Mouse (Mus musculus): ENCODE measurements around the gene Tfr2. TPM values are rescaled to one million over a fixed set of nuclear protein-coding genes. Genes with fewer than 3 reads are reported as not detected.

Tfr2 gene
- total and polyA plus RNA-seq, 3 experiments, result 96.2 to 112 TPM; not detected in 1

GRCm38 (mm10) chr5:137533117-137533827 is 36.4 kb upstream of the Tfr2 start, which contains the start of the genes Epo and Gnb2 (continued):
- TF ChIP-seq CTCF (IDR thresholded peaks at IDR 0.05 in 2 of 3, conservative IDR thresholded peaks at IDR 0.05 in 1 of 3; ENCODE audit: control insufficient read depth in 1 of 3, insufficient read depth in 1 of 3, low read depth in 2 of 3, low read length in 3 of 3, poor library complexity in 1 of 3, severe bottlenecking in 1 of 3) (no peak), ZNF384 (IDR thresholded peaks at IDR 0.05; ENCODE audit: low read depth, low read length) (peak; percentile 95), MAZ (IDR thresholded peaks at IDR 0.05; ENCODE audit: low read depth, low read length) (peak; percentile 98), MAX (IDR thresholded peaks at IDR 0.05; ENCODE audit: low read length) (peak; percentile 80), ETS1 (IDR thresholded peaks at IDR 0.05; ENCODE audit: low read depth, low read length) (peak; percentile 46; the same call in 1 of the 2 replicates)

DNA sequence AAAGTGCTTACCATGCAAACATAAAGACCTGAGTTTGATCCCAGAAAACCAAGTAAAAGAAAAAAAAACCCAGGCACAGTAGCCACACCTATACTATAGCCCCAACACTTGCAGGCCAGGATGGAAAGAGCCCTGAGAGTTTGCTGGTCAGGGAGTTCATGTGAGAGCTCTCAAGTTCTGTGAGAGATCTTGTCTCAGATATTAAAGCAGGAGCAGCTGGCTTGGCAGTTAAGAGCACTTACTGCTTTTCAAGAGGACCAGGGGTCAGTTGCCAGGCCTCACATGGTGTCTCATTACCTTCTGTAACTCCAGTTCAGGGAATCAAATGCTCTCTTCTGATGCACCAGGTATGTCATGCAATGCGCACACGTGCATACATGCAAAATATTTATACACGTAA is 34.9 kb upstream of the Tfr2 start:
- Histone ChIP-seq H3K9ac (ENCODE audit: control insufficient read depth, low read depth, low read length, poor library complexity, severe bottlenecking) (no peak overlapping the region), H3K4me3 (ENCODE audit: control insufficient read depth in 1 of 2, insufficient read depth in 1 of 2, low read depth in 2 of 2, low read length in 2 of 2) (peak overlapping the region in 1 of 2 experiments; percentile 48; a peak in 1 of 4 replicates), H3K9me3 (replicated peaks; ENCODE audit: insufficient read depth, low read length) (no peaks in the 10 kb centered on the region), H3K4me1 (ENCODE audit: control insufficient read depth in 1 of 2, insufficient read depth in 2 of 2, low read length in 2 of 2) (peaks cover 4 to 5% of the 10 kb centered on the region in 2 experiments; a peak in 1 of 4 replicates), H3K36me3 (ENCODE audit: control insufficient read depth in 1 of 2, insufficient read depth in 2 of 2, low read length in 2 of 2) (peaks cover 0 to 6% of the 10 kb centered on the region in 2 experiments; a peak in 2 of 4 replicates), H3K27ac (ENCODE audit: control insufficient read depth, low read depth, low read length) (no peak overlapping the region), H3K27me3 (ENCODE audit: control insufficient read depth in 1 of 2, insufficient read depth in 2 of 2, low read length in 2 of 2) (no peaks in the 10 kb centered on the region), H3K79me2 (ENCODE audit: control insufficient read depth, insufficient read depth, low read length, poor library complexity) (peaks cover 28% of the 10 kb centered on the region)
- no peak for TF ChIP-seq BHLHE40 (IDR thresholded peaks at IDR 0.05; ENCODE audit: borderline replicate concordance, low read depth, low read length)
- TF ChIP-seq KAT2A (conservative IDR thresholded peaks at IDR 0.05; ENCODE audit: low read depth, low read length), result no peak
- no peak for TF ChIP-seq RAD21 (IDR thresholded peaks at IDR 0.05; ENCODE audit: low read depth, low read length)
- TF ChIP-seq ZMIZ1 (IDR thresholded peaks at IDR 0.05; ENCODE audit: low read depth, low read length), result no peak
- no peak for TF ChIP-seq CTCF (IDR thresholded peaks at IDR 0.05 in 2 of 3, conservative IDR thresholded peaks at IDR 0.05 in 1 of 3; ENCODE audit: control insufficient read depth in 1 of 3, insufficient read depth in 1 of 3, low read depth in 2 of 3, low read length in 3 of 3, poor library complexity in 1 of 3, severe bottlenecking in 1 of 3)
- TF ChIP-seq MAFK (IDR thresholded peaks at IDR 0.05; ENCODE audit: borderline replicate concordance, low read depth, low read length), result no peak
- TF ChIP-seq USF1 (IDR thresholded peaks at IDR 0.05; ENCODE audit: low read depth, low read length), result no peak
- TF ChIP-seq MAX (IDR thresholded peaks at IDR 0.05; ENCODE audit: low read length), result no peak
- no peak for DNase-seq (ENCODE audit: low read depth, low spot score)

- DNase-seq (ENCODE audit: low read depth, low spot score), result peak; percentile 50
- Histone ChIP-seq H3K4me1 (ENCODE audit: control insufficient read depth in 1 of 2, insufficient read depth in 2 of 2, low read length in 2 of 2) (peaks cover 4 to 5% of the 10 kb centered on the region in 2 experiments; a peak in 1 of 4 replicates), H3K36me3 (ENCODE audit: control insufficient read depth in 1 of 2, insufficient read depth in 2 of 2, low read length in 2 of 2) (peaks cover 0 to 6% of the 10 kb centered on the region in 2 experiments; a peak in 2 of 4 replicates), H3K9ac (ENCODE audit: control insufficient read depth, low read depth, low read length, poor library complexity, severe bottlenecking) (no peak overlapping the region), H3K27ac (ENCODE audit: control insufficient read depth, low read depth, low read length) (no peak overlapping the region), H3K79me2 (ENCODE audit: control insufficient read depth, insufficient read depth, low read length, poor library complexity) (peaks cover 25% of the 10 kb centered on the region), H3K27me3 (ENCODE audit: control insufficient read depth in 1 of 2, insufficient read depth in 2 of 2, low read length in 2 of 2) (no peaks in the 10 kb centered on the region), H3K9me3 (replicated peaks; ENCODE audit: insufficient read depth, low read length) (no peaks in the 10 kb centered on the region), H3K4me3 (ENCODE audit: control insufficient read depth in 1 of 2, insufficient read depth in 1 of 2, low read depth in 2 of 2, low read length in 2 of 2) (peak overlapping the region in 1 of 2 experiments; percentile 48; a peak in 1 of 4 replicates)
- TF ChIP-seq BHLHE40 (IDR thresholded peaks at IDR 0.05; ENCODE audit: borderline replicate concordance, low read depth, low read length), result peak; percentile 27; the same call in 1 of the 2 replicates
- no peak for TF ChIP-seq ELF1 (IDR thresholded peaks at IDR 0.05; ENCODE audit: low read depth, low read length)
- TF ChIP-seq MYC (IDR thresholded peaks at IDR 0.05; ENCODE audit: low read depth, low read length), result no peak
- TF ChIP-seq SMC3 (IDR thresholded peaks at IDR 0.05; ENCODE audit: low read depth, low read length), result no peak
- TF ChIP-seq TBP (IDR thresholded peaks at IDR 0.05; ENCODE audit: low read depth, low read length), result no peak
- no peak for TF ChIP-seq MAX (IDR thresholded peaks at IDR 0.05; ENCODE audit: low read length)
- no peak for TF ChIP-seq USF1 (IDR thresholded peaks at IDR 0.05; ENCODE audit: low read depth, low read length)
Observed at GRCm38 (mm10) chr5:137535318-137535717, 34.3 kb upstream of the Tfr2 start.

Data from MEL (cell line).